Mouse (Mus musculus) mouse embryonic stem cell (cell line): ENCODE data around the gene Plekhg1.

Source experiments
- in situ Hi-C, 2 experiments: fragments of 300-500 bp; cut with MboI; formaldehyde crosslinking; loops; 1 replicate in 1 of 2; 3 replicates in 1 of 2; pipeline ENCODE4 v1.14.3; 2019 to 2020; ENCODE audit warnings: low sequenced_read_pairs in 2 of 2, low pct_unique_long_range_greater_than_20kb in 1 of 2, mixed read lengths in 1 of 2; ENCODE audit not compliant: unreplicated experiment in 1 of 2

Plekhg1 gene

GRCm38 (mm10) chr10:3810476-3811273 is 70.5 kb downstream of the Plekhg1 start:
- in situ Hi-C loops = loop anchor here in 1 of 2 experiments (10.0 kb wide), 1 partner anchor 134 kb away; no protein-coding TSS in a partner anchor

DNA sequence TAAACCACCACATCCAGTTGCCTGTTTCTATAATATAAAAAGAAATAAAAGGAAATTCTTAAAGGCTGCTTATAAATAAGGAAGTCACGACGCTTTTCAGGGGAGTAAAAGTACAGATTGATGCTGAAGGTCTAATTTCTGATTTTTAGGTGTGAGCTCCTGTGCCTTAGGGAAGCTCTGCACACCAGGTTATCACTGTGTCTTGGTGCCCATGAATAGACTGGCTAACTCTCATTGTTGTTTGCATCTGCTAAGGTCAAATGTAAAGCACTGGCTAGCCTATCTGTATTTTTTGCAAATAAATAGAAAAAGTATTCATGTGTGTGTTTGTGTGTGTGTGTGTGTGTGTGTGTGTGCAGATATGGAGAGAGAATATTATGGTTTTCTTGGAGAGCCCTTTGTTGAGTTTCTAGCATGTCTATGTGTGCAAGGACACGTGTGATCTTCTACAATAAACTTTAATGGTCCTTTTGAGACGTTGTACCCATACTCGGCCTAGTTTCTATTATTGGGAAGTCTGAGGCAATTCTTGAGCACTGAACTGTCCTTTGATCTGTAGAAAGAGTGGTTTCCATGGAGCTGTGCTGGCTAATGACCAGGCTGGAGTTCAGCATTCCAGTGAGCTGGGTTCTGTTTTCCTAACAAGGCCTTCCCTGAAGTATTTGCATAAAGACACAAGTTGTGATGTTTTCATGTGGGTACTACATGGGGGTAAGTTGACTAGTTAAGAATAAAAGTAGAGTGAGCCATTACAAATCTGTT is 79.0 kb downstream of the Plekhg1 start:
- in situ Hi-C loops = loop anchor here in 1 of 2 experiments (10.0 kb wide), 1 partner anchor 126 kb away; no protein-coding TSS in a partner anchor

- in situ Hi-C loops = no loop called here
These were observed 83.7 kb downstream of the Plekhg1 start for GRCm38 (mm10) chr10:3823826-3824225.

DNA sequence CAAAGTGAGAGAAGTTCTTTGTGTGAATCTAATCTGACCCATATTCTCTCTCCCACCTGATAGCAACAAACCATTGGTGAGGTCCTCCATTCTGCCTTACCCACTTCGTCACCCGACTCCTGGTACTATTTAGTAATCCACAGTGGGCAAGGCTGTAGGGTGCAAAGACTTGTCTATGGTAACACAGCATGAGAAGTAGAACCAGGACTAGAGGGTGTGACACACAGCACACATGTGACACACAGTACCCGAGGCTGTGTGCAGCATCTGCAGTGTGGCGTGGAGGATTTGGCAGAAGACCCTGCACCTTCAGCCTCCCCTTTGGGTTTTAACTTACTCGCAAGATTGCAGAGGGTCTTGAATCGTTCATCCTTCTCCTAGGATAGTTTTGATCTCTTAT is 85.9 kb downstream of the Plekhg1 start:
- in situ Hi-C loops = no loop called here

GRCm38 (mm10) chr10:3827368-3827767 is 87.2 kb downstream of the Plekhg1 start:
- in situ Hi-C loops = no loop called here

DNA sequence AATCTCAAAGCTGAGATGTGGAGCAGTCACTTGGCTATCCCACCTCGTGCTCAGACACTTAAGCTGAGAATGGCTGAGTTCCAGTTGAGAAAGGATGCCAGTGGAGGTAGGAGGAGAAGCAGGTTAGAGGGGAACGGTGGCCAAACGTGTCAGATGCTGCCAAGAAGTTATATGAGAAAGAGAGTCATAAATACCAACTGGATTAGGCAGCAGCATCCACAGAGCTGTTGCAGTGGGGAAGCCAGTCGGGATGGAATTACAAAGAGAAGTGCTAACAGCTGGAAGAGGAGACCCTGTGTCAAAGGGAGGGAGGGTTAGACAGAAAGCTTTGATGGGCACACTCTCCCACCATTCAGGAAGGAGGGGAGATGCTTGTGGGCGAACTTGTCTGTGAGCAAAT is 89.3 kb downstream of the Plekhg1 start:
- in situ Hi-C loops = no loop called here

- in situ Hi-C loops = no loop called here
These were observed 90.5 kb downstream of the Plekhg1 start for GRCm38 (mm10) chr10:3830618-3831017.

DNA sequence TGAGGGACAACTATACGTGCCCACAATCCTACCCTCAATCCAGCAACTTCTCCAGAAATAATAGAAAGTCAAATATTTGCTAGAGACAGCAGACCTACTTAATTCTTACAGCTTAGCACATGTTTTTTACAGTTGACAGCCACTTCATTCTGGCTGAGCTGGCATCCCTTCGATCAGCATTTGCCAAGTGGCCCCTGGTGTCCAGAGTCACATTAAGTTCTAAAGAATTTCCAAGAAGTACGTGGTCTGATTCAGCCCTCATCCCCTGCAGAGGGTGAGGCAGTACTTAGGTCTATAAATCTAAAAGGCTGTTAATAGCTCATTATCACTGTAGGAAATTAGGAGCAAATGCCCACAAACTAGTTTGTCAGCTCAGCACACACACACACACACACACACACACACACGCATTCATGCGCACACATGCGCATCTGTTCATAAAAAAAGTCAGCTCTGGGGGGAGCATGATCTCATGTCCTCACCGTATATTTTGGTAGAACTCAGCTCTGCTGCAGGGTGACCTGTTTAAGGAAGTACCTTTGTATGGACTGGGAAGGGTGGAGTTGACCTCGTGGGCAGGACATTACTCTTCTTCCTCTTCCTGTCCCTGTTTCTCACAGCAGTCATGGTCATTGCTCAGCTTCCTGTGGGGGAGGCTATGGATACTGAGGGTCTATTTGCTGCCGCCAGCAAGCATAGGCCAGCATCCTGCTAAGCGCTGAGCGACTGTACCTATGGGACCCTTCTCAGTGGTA is 91.6 kb downstream of the Plekhg1 start:
- in situ Hi-C loops = no loop called here

DNA sequence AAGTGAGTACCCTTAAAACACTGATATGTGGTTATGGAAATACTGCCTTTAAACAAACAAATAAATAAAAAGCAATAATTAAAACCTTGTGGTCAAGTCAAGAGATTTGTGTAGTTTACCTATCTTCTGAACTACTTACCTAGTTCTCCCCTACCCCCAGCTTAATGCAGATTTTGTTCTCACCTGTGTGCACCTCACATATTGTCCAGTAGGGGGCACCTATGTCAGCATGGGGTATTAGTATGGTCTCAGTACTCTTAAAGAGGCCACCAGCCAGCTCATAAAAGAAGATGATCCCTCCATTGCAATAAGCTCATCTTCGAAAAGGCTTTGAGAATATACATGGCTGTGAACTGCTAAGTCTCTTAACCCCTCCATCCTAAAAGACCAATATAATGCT is 93.9 kb downstream of the Plekhg1 start:
- in situ Hi-C loops = no loop called here

DNA sequence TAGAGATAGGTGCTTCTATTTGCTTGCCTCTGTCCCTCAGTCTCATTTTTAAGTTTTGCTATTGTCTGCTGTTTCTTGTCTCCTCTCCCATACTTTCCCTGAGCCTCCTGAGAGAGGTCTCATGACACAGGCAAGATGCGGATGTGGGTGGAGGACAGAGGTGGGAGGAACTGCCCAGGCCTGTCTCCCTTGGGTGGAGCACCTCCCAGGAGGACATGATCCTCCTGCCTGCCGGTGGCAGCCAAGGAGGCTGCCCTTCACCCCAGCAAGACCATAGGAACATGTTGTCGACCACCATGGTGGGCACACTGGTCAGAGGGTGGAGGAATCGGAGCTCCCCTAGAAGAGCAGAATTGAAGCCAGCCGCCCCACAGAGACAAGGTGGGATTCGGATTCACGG is 94.5 kb downstream of the Plekhg1 start:
- in situ Hi-C loops = no loop called here

DNA sequence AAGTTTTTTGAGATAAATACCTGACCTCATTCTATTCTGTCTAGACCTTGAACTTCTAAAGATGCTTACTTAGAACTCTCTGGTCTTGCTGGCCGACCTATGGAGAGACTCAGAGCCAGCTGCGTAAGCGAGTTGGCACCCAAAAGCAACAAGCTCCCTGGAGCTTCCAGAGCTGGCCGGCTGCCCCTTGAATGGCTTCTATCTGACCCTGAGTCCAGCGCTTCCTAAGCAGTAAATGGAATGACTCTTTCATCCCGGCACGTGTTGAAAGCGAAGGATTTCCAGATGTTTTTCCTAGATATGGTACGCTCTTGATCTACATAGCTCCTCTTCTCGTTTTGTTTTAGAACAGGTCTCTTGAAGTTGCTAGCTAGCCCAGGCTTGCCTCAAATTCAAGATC is 95.5 kb downstream of the Plekhg1 start:
- in situ Hi-C loops = no loop called here

DNA sequence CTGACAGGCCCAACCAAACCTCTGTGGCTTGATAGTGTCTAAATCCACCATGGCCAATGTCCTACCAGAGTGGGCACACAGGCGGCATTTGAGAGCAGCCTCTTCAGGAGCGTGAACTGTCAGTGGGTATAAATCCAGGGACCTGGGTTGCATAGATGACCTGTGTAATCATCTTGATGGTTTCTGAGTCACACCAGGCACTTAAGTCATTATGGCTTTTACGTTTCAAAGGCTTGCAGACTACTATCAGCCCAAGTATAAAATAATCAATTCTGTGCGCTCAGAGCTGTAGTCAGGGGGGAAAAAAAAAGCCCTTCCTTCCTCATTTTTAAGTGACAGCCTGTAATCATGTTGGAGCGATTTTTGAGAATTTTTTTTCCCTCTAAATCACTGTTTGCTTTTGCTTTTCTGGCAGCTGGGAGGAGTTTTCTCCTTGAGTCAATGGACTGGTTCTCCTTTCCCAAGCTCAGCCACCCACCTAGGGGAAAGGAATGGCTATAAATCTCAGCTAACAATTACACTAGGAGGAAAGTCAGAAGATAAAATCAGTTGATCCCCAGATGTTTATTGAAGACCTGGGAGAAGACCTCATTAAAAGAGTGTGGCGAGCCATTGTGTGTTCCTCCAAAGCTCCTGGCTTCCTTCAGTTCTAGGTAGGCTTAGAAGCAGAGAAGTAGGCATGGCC is 99.7 kb downstream of the Plekhg1 start:
- in situ Hi-C loops = no loop called here

DNA sequence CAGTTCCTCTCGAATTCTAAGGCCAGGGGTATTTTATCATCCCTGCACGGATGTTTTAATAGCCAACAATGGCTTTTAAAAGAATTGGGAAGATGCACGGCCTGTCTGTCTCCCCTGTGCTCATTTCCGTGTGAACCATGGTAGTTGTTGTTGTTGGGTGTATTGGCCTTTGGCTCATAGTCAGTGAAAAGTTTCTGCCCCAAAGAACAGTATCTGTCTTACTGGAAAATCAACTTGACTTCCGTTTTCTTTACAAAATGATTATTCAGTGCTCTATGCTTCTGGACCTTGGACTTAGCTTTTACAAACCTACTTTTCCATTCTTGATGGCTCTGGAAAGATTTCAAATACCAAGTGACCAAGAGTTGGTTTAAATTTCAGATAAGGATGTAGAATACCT is 104.3 kb downstream of the Plekhg1 start:
- in situ Hi-C loops = no loop called here

GRCm38 (mm10) chr10:3847021-3847420 is 106.9 kb downstream of the Plekhg1 start:
- in situ Hi-C loops = no loop called here

- in situ Hi-C loops = loop anchor here in 1 of 2 experiments (10.0 kb wide), 1 partner anchor 93 kb away; no protein-coding TSS in a partner anchor
These were observed 111.3 kb downstream of the Plekhg1 start for GRCm38 (mm10) chr10:3851461-3851860.

DNA sequence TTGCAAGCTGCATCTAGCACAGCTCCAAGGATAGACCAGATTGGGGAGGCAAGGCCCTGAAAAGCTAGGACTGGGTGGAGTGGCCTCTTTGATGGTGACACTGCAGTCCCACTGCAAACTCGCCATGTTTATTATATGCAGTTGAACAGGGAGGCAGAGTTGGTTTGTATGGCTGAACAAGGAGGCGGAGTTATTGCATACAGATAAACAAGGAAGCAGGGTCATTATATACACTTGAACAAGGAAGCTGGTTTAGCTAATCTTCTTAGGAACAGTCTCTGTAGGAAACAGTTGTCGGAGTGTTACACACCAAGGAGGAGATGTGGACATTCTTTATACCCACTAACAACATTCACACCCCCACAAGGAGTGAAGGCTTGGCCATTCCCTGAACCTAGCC is 112.6 kb downstream of the Plekhg1 start:
- in situ Hi-C loops = loop anchor here in 1 of 2 experiments (10.0 kb wide), 1 partner anchor 92 kb away; no protein-coding TSS in a partner anchor

- in situ Hi-C loops = loop anchor here in 1 of 2 experiments (10.0 kb wide), 1 partner anchor 87 kb away; no protein-coding TSS in a partner anchor
These were observed 117.7 kb downstream of the Plekhg1 start for GRCm38 (mm10) chr10:3857912-3858311.

- in situ Hi-C loops = loop anchor here in 1 of 2 experiments (10.0 kb wide), 1 partner anchor 86 kb away; no protein-coding TSS in a partner anchor
These were observed 118.3 kb downstream of the Plekhg1 start for GRCm38 (mm10) chr10:3858437-3858836.
